Mouse (Mus musculus) bone marrow, adult 2 months (tissue): ENCODE measurements around the gene Rpl36al.

ENCODE experiments used
- CTCF ChIP-seq: fragments of 200-500 bp; IDR thresholded peaks from 2 replicates; pipeline ENCODE4 v1.5.1; 2011; ENCODE audit warnings: low read length, control low read depth; ENCODE audit not compliant: control insufficient read depth, insufficient read depth
- POLR2A ChIP-seq: fragments of 200-500 bp; IDR thresholded peaks from 2 replicates; pipeline ENCODE4 v1.6.1; 2011; ENCODE audit warnings: low read depth, mild to moderate bottlenecking, control low read depth, low read length, borderline replicate concordance; ENCODE audit not compliant: control insufficient read depth

- TF ChIP-seq POLR2A (no peak), CTCF (no peak)
Observed at GRCm38 (mm10) chr12:69150049-69150448, 33.8 kb downstream of the Rpl36al start.
